Mouse (Mus musculus) CH12.LX (cell line): ENCODE data around the gene Gm47791. TPM values are rescaled to one million over a fixed set of nuclear protein-coding genes. Genes with fewer than 3 reads are reported as not detected.
A peak's percentile ranks its signal among the peaks of the same experiment; 100 is the strongest.

Experiments
- DNase-seq: peaks from one replicate; pipeline ENCODE4 v3.0.0-alpha.2; 2013; ENCODE audit errors: extremely low read depth
- H3K27ac ChIP-seq: 2 replicates; pipeline ENCODE4 v1.5.1; 2012; ENCODE audit warnings: low read depth, mild to moderate bottlenecking, control low read depth, moderate library complexity; ENCODE audit not compliant: insufficient read depth
- H3K27me3 ChIP-seq: replicated peaks from 2 replicates; pipeline ENCODE3; 2012; ENCODE audit warnings: inconsistent platforms
- H3K36me3 ChIP-seq, 2 experiments: replicated peaks in 1 of 2; 2 replicates each; pipeline versions ENCODE3 to v1.6.1; 2012; ENCODE audit warnings: inconsistent platforms in 1 of 2, low read length in 1 of 2, mild to moderate bottlenecking in 1 of 2, mixed read lengths in 1 of 2, moderate library complexity in 1 of 2; ENCODE audit not compliant: control insufficient read depth in 1 of 2, insufficient read depth in 1 of 2
- H3K4me1 ChIP-seq, 2 experiments: 2 replicates each; pipeline ENCODE4 v1.6.1; 2012; ENCODE audit warnings: inconsistent platforms in 1 of 2, moderate library complexity in 1 of 2; ENCODE audit not compliant: insufficient read depth in 2 of 2, control insufficient read depth in 1 of 2
- H3K4me2 ChIP-seq: 2 replicates; pipeline ENCODE4 v1.6.1; 2012; ENCODE audit warnings: low read depth, mild to moderate bottlenecking, control low read depth; ENCODE audit not compliant: poor library complexity, insufficient read depth, severe bottlenecking
- H3K4me3 ChIP-seq, 3 experiments: fragments of 150-350 bp in 1 of 3; sonication (generic) in 1 of 3; replicated peaks in 1 of 3; 2 replicates each; pipeline versions ENCODE3 to v1.5.1; 2011 to 2012; ENCODE audit warnings: low read depth in 2 of 3, low read length in 2 of 3, mild to moderate bottlenecking in 2 of 3, moderate library complexity in 2 of 3, control low read depth in 1 of 3, improper control_type of control experiment in 1 of 3, inconsistent platforms in 1 of 3, mixed read lengths in 1 of 3; ENCODE audit not compliant: poor library complexity in 1 of 3
- H3K79me2 ChIP-seq: replicated peaks from 2 replicates; pipeline ENCODE4 v1.6.1; 2012; ENCODE audit warnings: mild to moderate bottlenecking, moderate library complexity; ENCODE audit not compliant: control insufficient read depth, poor library complexity, insufficient read depth, severe bottlenecking; ENCODE audit errors: extremely low read depth
- H3K9ac ChIP-seq: 2 replicates; pipeline ENCODE4 v1.6.1; 2012; ENCODE audit warnings: low read depth, mild to moderate bottlenecking, control low read depth, moderate library complexity; ENCODE audit not compliant: insufficient read depth
- H3K9me3 ChIP-seq: replicated peaks from 2 replicates; pipeline ENCODE3; 2012; ENCODE audit warnings: low read length, inconsistent platforms, mixed read lengths
- BHLHE40 ChIP-seq: IDR thresholded peaks from 2 replicates; pipeline ENCODE4 v1.6.1; 2011; ENCODE audit warnings: mild to moderate bottlenecking, low read depth, low read length, improper control_type of control experiment
- CHD1 ChIP-seq: IDR thresholded peaks from 2 replicates; pipeline ENCODE4 v1.6.1; 2012; ENCODE audit warnings: low read depth, low read length, improper control_type of control experiment, inconsistent platforms
- CHD2 ChIP-seq: IDR thresholded peaks from 2 replicates; pipeline ENCODE4 v1.6.1; 2011; ENCODE audit warnings: low read length, improper control_type of control experiment
- CTCF ChIP-seq, 2 experiments: IDR thresholded peaks in 1 of 2; conservative IDR thresholded peaks in 1 of 2; 2 replicates each; pipeline ENCODE4 v1.5.1; 2011 to 2012; ENCODE audit warnings: low read depth in 2 of 2, low read length in 2 of 2, improper control_type of control experiment in 1 of 2, inconsistent platforms in 1 of 2, mild to moderate bottlenecking in 1 of 2, moderate library complexity in 1 of 2
- E2F4 ChIP-seq: IDR thresholded peaks from 2 replicates; pipeline ENCODE4 v1.6.1; 2011; ENCODE audit warnings: low read depth, low read length, improper control_type of control experiment; ENCODE audit not compliant: insufficient replicate concordance
- ELF1 ChIP-seq: IDR thresholded peaks from 2 replicates; pipeline ENCODE4 v1.6.1; 2014; ENCODE audit warnings: low read depth, mild to moderate bottlenecking, inconsistent platforms, low read length, improper control_type of control experiment
- EP300 ChIP-seq: IDR thresholded peaks from 2 replicates; pipeline ENCODE4 v1.6.1; 2011; ENCODE audit warnings: low read length, improper control_type of control experiment
- HCFC1 ChIP-seq: IDR thresholded peaks from 2 replicates; pipeline ENCODE4 v1.6.1; 2012; ENCODE audit warnings: low read depth, mild to moderate bottlenecking, inconsistent platforms, low read length, improper control_type of control experiment
- IRF4 ChIP-seq: IDR thresholded peaks from 2 replicates; pipeline ENCODE4 v1.6.1; 2014; ENCODE audit warnings: low read depth, mild to moderate bottlenecking, inconsistent platforms, low read length, improper control_type of control experiment
- KAT2A ChIP-seq: IDR thresholded peaks from 2 replicates; pipeline ENCODE4 v1.6.1; 2012; ENCODE audit warnings: low read length, improper control_type of control experiment, inconsistent platforms; ENCODE audit not compliant: insufficient replicate concordance
- MAFK ChIP-seq: IDR thresholded peaks from 2 replicates; pipeline ENCODE4 v1.6.1; 2011; ENCODE audit warnings: low read length, improper control_type of control experiment; ENCODE audit not compliant: insufficient replicate concordance
- MAZ ChIP-seq: IDR thresholded peaks from 2 replicates; pipeline ENCODE4 v1.6.1; 2012; ENCODE audit warnings: low read depth, mild to moderate bottlenecking, inconsistent platforms, low read length, improper control_type of control experiment, moderate library complexity
- MXI1 ChIP-seq: IDR thresholded peaks from 2 replicates; pipeline ENCODE4 v1.6.1; 2011; ENCODE audit warnings: mild to moderate bottlenecking, low read depth, low read length, improper control_type of control experiment
- MYC ChIP-seq: IDR thresholded peaks from 2 replicates; pipeline ENCODE4 v1.6.1; 2011; ENCODE audit warnings: low read depth, mild to moderate bottlenecking, improper control_type of control experiment, low read length
- NELFE ChIP-seq: IDR thresholded peaks from 2 replicates; pipeline ENCODE4 v1.6.1; 2011; ENCODE audit warnings: low read depth, low read length, improper control_type of control experiment
- NRF1 ChIP-seq: IDR thresholded peaks from 2 replicates; pipeline ENCODE4 v1.6.1; 2014; ENCODE audit warnings: low read depth, mild to moderate bottlenecking, inconsistent platforms, low read length, improper control_type of control experiment, moderate library complexity
- PAX5 ChIP-seq: IDR thresholded peaks from 2 replicates; pipeline ENCODE4 v1.6.1; 2012; ENCODE audit warnings: low read length, inconsistent platforms, mixed read lengths
- POLR2A ChIP-seq: IDR thresholded peaks from 2 replicates; pipeline ENCODE4 v1.6.1; 2011; ENCODE audit warnings: low read depth, mild to moderate bottlenecking, improper control_type of control experiment, low read length
- POLR2AphosphoS2 ChIP-seq: IDR thresholded peaks from 2 replicates; pipeline ENCODE4 v1.6.1; 2011; ENCODE audit warnings: low read depth, low read length, improper control_type of control experiment
- RAD21 ChIP-seq: IDR thresholded peaks from 2 replicates; pipeline ENCODE4 v1.6.1; 2011; ENCODE audit warnings: low read depth, mild to moderate bottlenecking, low read length, improper control_type of control experiment, moderate library complexity
- RCOR1 ChIP-seq: conservative IDR thresholded peaks from 2 replicates; pipeline ENCODE4 v1.6.1; 2012; ENCODE audit warnings: low read depth, mild to moderate bottlenecking, inconsistent platforms, low read length, improper control_type of control experiment
- SIN3A ChIP-seq: IDR thresholded peaks from 2 replicates; pipeline ENCODE4 v1.6.1; 2012; ENCODE audit warnings: low read length, improper control_type of control experiment, inconsistent platforms
- SMC3 ChIP-seq: IDR thresholded peaks from 2 replicates; pipeline ENCODE4 v1.6.1; 2011; ENCODE audit warnings: low read depth, low read length, improper control_type of control experiment
- TCF12 ChIP-seq: IDR thresholded peaks from 2 replicates; pipeline ENCODE4 v1.6.1; 2014; ENCODE audit warnings: low read depth, mild to moderate bottlenecking, inconsistent platforms, low read length, improper control_type of control experiment
- UBTF ChIP-seq: IDR thresholded peaks from 2 replicates; pipeline ENCODE4 v1.6.1; 2012; ENCODE audit warnings: low read depth, mild to moderate bottlenecking, inconsistent platforms, low read length, improper control_type of control experiment, moderate library complexity
- USF1 ChIP-seq: IDR thresholded peaks from 2 replicates; pipeline ENCODE4 v1.6.1; 2014; ENCODE audit warnings: low read depth, mild to moderate bottlenecking, inconsistent platforms, low read length, improper control_type of control experiment
- USF2 ChIP-seq: conservative IDR thresholded peaks from 2 replicates; pipeline ENCODE4 v1.6.1; 2011; ENCODE audit warnings: low read depth, low read length, improper control_type of control experiment
- ZC3H11A ChIP-seq: IDR thresholded peaks from 2 replicates; pipeline ENCODE4 v1.6.1; 2012; ENCODE audit warnings: low read depth, mild to moderate bottlenecking, inconsistent platforms, low read length, improper control_type of control experiment
- ZKSCAN1 ChIP-seq: IDR thresholded peaks from 2 replicates; pipeline ENCODE4 v1.6.1; 2012; ENCODE audit warnings: low read depth, inconsistent platforms, low read length, improper control_type of control experiment, borderline replicate concordance
- ZMIZ1 ChIP-seq: IDR thresholded peaks from 2 replicates; pipeline ENCODE4 v1.6.1; 2012; ENCODE audit warnings: low read depth, mild to moderate bottlenecking, inconsistent platforms, low read length, improper control_type of control experiment
- ZNF384 ChIP-seq: IDR thresholded peaks from 2 replicates; pipeline ENCODE4 v1.6.1; 2012; ENCODE audit warnings: low read depth, low read length, improper control_type of control experiment, inconsistent platforms
- dilution Hi-C: fragments of 300-500 bp; cut with MboI; formaldehyde crosslinking; loops from 2 replicates; pipeline ENCODE4 v1.14.3; 2020; ENCODE audit warnings: low sequenced_read_pairs; ENCODE audit not compliant: extremely low pct_unique_long_range_greater_than_20kb, extremely low pct_ligation_motif_present
- in situ Hi-C: fragments of 300-500 bp; cut with MboI; formaldehyde crosslinking; loops from 3 replicates; pipeline ENCODE4 v1.14.3; 2019; ENCODE audit warnings: low sequenced_read_pairs, low pct_ligation_motif_present, low pct_unique_long_range_greater_than_20kb, mixed read lengths
- polyA plus RNA-seq: library from polyadenylated mRNA; unstranded; fragments of >175 nt; gene quantifications from 2 replicates; pipeline ENCODE4 v1.2.1, GENCODE M21; 2012; ENCODE audit warnings: low read depth; ENCODE audit not compliant: insufficient read length
- total RNA-seq, 2 experiments: library from RNA; depleted of rRNA; stranded (reverse); fragments of 300-350 nt in 1 of 2; fragments of >200 nt in 1 of 2; gene quantifications; 2 replicates each; pipeline ENCODE4 v1.2.3; 2012 to 2014

Gene Gm47791
- total and polyA plus RNA-seq, 3 experiments, result not detected

- TF ChIP-seq BHLHE40 (no peak), MYC (no peak), USF1 (no peak), USF2 (no peak), SMC3 (peak; percentile 93), POLR2AphosphoS2 (no peak), ZKSCAN1 (no peak), IRF4 (no peak), UBTF (no peak), CHD2 (no peak), CHD1 (no peak), RAD21 (peak; percentile 93), NRF1 (no peak), ZC3H11A (peak; percentile 70), NELFE (no peak), ELF1 (no peak), SIN3A (no peak), MAFK (no peak), E2F4 (no peak), MXI1 (no peak), KAT2A (no peak), EP300 (no peak), TCF12 (no peak), MAZ (no peak), PAX5 (no peak), RCOR1 (no peak), CTCF (conservative IDR thresholded peaks at IDR 0.05 in 1 of 2, IDR thresholded peaks at IDR 0.05 in 1 of 2; ENCODE audit: low read depth in 2 of 2, low read length in 2 of 2) (peak; percentile 42 to 91), ZNF384 (no peak), HCFC1 (no peak), ZMIZ1 (no peak), POLR2A (no peak)
- in situ Hi-C loops, result loop anchor here (5.0 kb wide), 2 partner anchors 39 to 184 kb away; no protein-coding TSS in a partner anchor
- H3K36me3 ChIP-seq, result no peaks in the 10 kb centered on the region
- dilution Hi-C loops, result no loop called here
- H3K4me3 ChIP-seq, result no peak overlapping the region
- no peak overlapping the region for H3K27ac ChIP-seq
- H3K79me2 ChIP-seq, result no peaks in the 10 kb centered on the region
- H3K27me3 ChIP-seq, result no peaks in the 10 kb centered on the region
- H3K9me3 ChIP-seq, result no peaks in the 10 kb centered on the region
- H3K9ac ChIP-seq, result no peak overlapping the region
- no peak overlapping the region for H3K4me2 ChIP-seq
- peaks cover 0 to 3% of the 10 kb centered on the region in 2 experiments; a peak in 1 of 4 replicates for H3K4me1 ChIP-seq
- peak; percentile 77 for DNase-seq
Observed at GRCm38 (mm10) chr1:82803608-82804007, 32.6 kb upstream of the Gm47791 start.
